Mouse (Mus musculus) ES-Bruce4 (cell line): ENCODE results near the gene Rfc4.

ENCODE experiments used
- CTCF ChIP-seq: IDR thresholded peaks from one replicate; pipeline ENCODE4 v1.8.1; 2011; ENCODE audit warnings: low read depth, low read length
- EP300 ChIP-seq: IDR thresholded peaks from 2 replicates; pipeline ENCODE4 v1.6.1; 2011; ENCODE audit warnings: low read depth, low read length; ENCODE audit not compliant: insufficient read depth
- POLR2A ChIP-seq: IDR thresholded peaks from one replicate; pipeline ENCODE4 v1.8.1; 2011; ENCODE audit warnings: low read length; ENCODE audit not compliant: insufficient read depth

DNA sequence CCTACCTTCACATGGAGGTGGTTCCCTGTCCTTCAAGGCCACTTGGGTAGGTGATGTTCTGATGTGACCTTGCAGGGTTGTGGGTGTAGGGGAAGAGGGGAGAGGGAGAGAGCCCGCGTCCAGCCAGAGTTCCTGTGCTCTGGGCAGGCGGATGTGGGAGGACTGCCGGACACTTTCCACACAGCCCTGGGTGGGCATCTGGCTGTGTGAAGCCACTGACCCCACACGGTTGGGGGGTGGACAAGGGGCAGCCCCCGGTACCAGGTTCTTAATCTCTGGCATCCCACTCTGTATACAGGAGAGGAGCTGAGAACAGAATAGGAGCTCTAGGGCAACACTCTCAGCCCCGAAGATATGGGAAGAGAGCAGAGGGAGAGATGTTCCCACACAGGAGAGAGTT is 30.8 kb upstream of the Rfc4 start:
- TF ChIP-seq POLR2A (no peak), CTCF (no peak), EP300 (no peak)
